ENCODE assay signal across 8 mouse cellular contexts in the genomic region with DNA sequence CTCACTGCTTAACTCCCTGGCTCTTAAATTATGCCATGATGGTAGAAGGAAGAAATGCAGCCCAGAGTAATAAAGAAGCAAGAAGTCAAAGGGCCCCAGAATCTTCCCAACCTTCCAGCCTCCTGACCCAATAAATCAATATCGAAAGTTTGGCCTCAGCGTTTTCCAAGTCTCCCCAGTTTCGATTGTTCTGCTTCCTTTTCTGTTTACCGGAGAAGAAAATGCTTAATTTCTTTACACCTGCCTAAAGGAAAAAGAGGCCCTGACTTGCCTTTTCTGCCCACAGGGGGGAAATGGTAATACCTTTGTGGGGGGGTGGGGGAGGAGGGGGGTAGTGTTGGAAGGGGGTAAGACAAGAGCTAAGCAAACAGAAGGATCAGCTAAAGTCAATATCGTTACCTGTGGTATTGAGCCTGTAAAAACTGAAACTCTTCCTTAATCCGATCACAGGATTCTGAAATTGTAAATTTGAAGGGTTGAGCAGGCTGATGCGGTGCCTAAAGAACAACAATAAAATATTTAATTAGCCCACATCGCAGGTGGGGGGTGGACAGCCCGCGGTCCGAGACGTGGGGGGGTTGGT. TPM values are rescaled to one million over a fixed set of nuclear protein-coding genes. Genes with fewer than 3 reads are reported as not detected.
DNase-seq lines count a peak whose midpoint lies in the region; ATAC-seq lines count a peak whose summit lies in the region.

No protein-coding gene starts in this region.

- DNase-seq in cerebellum, adult 9-11 months, result peak; percentile 27
- DNase-seq in cerebellum, postnatal 10 days, result no peak
- peak; percentile 11 to 22 for DNase-seq in B cell, adult 2 months
- DNase-seq in right cerebral cortex, postnatal 4 days, result no peak
- DNase-seq in adrenal gland, postnatal 36 days, result no peak

- H3K9ac ChIP-seq in embryonic facial prominence, embryonic 15.5 days, result peak overlapping the region; percentile 91
- peak overlapping the region; percentile 98 for H3K9ac ChIP-seq in limb, embryonic 12.5 days (replicated peaks)
- H3K9ac ChIP-seq in stomach, embryonic 14.5 days (replicated peaks; ENCODE audit: low read depth, low read length), result peak overlapping the region; percentile 90

- peaks cover 7% of the 10 kb centered on the region; the same call in 1 of the 2 replicates for H3K27me3 ChIP-seq in embryonic facial prominence, embryonic 15.5 days
- H3K27me3 ChIP-seq in limb, embryonic 12.5 days, result 0 out of 2 replicates have a peak, but pooled peaks cover 3% of the 10 kb centered on the region
- H3K27me3 ChIP-seq in stomach, embryonic 14.5 days (ENCODE audit: control insufficient read depth, insufficient read depth, low read length), result no peaks in the 10 kb centered on the region

- peak overlapping the region; percentile 96 for H3K27ac ChIP-seq in embryonic facial prominence, embryonic 15.5 days (replicated peaks)
- H3K27ac ChIP-seq in limb, embryonic 12.5 days, result peak overlapping the region; percentile 100
- peak overlapping the region; percentile 96 for H3K27ac ChIP-seq in stomach, embryonic 14.5 days (ENCODE audit: low read length)

- peak overlapping the region; percentile 93 for H3K4me3 ChIP-seq in embryonic facial prominence, embryonic 15.5 days (replicated peaks)
- peak overlapping the region; percentile 88 for H3K4me3 ChIP-seq in limb, embryonic 12.5 days (replicated peaks)
- peak overlapping the region; percentile 89 for H3K4me3 ChIP-seq in stomach, embryonic 14.5 days (ENCODE audit: low read depth, low read length)

- H3K36me3 ChIP-seq in embryonic facial prominence, embryonic 15.5 days, result no peaks in the 10 kb centered on the region
- peaks cover 6% of the 10 kb centered on the region; the same call in 1 of the 2 replicates for H3K36me3 ChIP-seq in limb, embryonic 12.5 days
- H3K36me3 ChIP-seq in stomach, embryonic 14.5 days (ENCODE audit: control insufficient read depth, insufficient read depth, low read length), result no peaks in the 10 kb centered on the region

- H3K9me3 ChIP-seq in embryonic facial prominence, embryonic 15.5 days (replicated peaks), result no peaks in the 10 kb centered on the region
- H3K9me3 ChIP-seq in limb, embryonic 12.5 days, result no peaks in the 10 kb centered on the region
- H3K9me3 ChIP-seq in stomach, embryonic 14.5 days (ENCODE audit: control insufficient read depth, low read depth, low read length), result no peaks in the 10 kb centered on the region

- no peak for ATAC-seq in embryonic facial prominence, embryonic 15.5 days (ENCODE audit: insufficient number of reproducible peaks, low FRiP score, low TSS enrichment, low read depth)
- ATAC-seq in limb, embryonic 12.5 days (ENCODE audit: insufficient number of reproducible peaks, insufficient read depth, low FRiP score, low TSS enrichment, low read depth), result no peak
- no peak for ATAC-seq in stomach, embryonic 14.5 days (ENCODE audit: insufficient number of reproducible peaks, insufficient read depth, low FRiP score, low read depth)

- peak overlapping the region; percentile 59 for H3K4me2 ChIP-seq in embryonic facial prominence, embryonic 15.5 days (replicated peaks)
- peak overlapping the region; percentile 66 for H3K4me2 ChIP-seq in limb, embryonic 12.5 days
- peak overlapping the region; percentile 54 for H3K4me2 ChIP-seq in stomach, embryonic 14.5 days (replicated peaks; ENCODE audit: low read depth, low read length)

- WGBS in embryonic facial prominence, embryonic 15.5 days, result 1% methylated on average over 12 of the region's 12 CpGs
- under 1% methylated on average over 12 of the region's 12 CpGs for WGBS in limb, embryonic 12.5 days
- under 1% methylated on average over 12 of the region's 12 CpGs for WGBS in stomach, embryonic 14.5 days

- peaks cover 34% of the 10 kb centered on the region for H3K4me1 ChIP-seq in embryonic facial prominence, embryonic 15.5 days
- H3K4me1 ChIP-seq in limb, embryonic 12.5 days (replicated peaks), result peaks cover 39% of the 10 kb centered on the region
- peaks cover 4% of the 10 kb centered on the region; the same call in 1 of the 2 replicates for H3K4me1 ChIP-seq in stomach, embryonic 14.5 days (ENCODE audit: control insufficient read depth, insufficient read depth, low read length)

RNA-seq across cellular contexts. Expression of a gene that starts 1.4 kb away (rescaled TPM):
- 15.1 and 15.3 TPM in 2 replicates for polyA plus RNA-seq in embryonic facial prominence, embryonic 15.5 days (2015; fragmentation: Nextera tagmentation; extraction: Ambion mirVana)
- polyA plus RNA-seq in limb, embryonic 12.5 days (2016; fragmentation: Nextera tagmentation; extraction: Ambion mirVana), result 24.6 and 32.1 TPM in 2 replicates
- 17.5 and 21.1 TPM in 2 replicates for polyA plus RNA-seq in stomach, embryonic 14.5 days (2014; fragmentation: Nextera tagmentation; extraction: Ambion mirVana)
- total RNA-seq in adrenal gland, postnatal 36 days (2021), result 10 to 100 TPM; 10.2 to 13.2 TPM

Comparison
In these comparisons a context has a peak if more than half of its experiments do, and no peak if none do; other contexts are left out.
1. DNase-seq: peak in cerebellum, adult 9-11 months (single experiment) and B cell, adult 2 months (2 of 2); none in cerebellum, postnatal 10 days (0 of 2), right cerebral cortex, postnatal 4 days (single experiment) and adrenal gland, postnatal 36 days (0 of 2).
2. Peak in every context shown above with its lines, with median percentiles within 50 percentile points of each other: H3K27ac ChIP-seq, H3K4me2 ChIP-seq, H3K4me3 ChIP-seq and H3K9ac ChIP-seq.